Mouse (Mus musculus) bone marrow, adult 2 months (tissue): Measurements from ENCODE around the gene Fbxo6. TPM values are rescaled to one million over a fixed set of nuclear protein-coding genes. Genes with fewer than 3 reads are reported as not detected.

Source experiments
- H3K27ac ChIP-seq: fragments of 200-500 bp; 2 replicates; pipeline ENCODE4 v1.5.1; 2012; ENCODE audit warnings: low read depth, mild to moderate bottlenecking, control low read depth, inconsistent platforms, low read length; ENCODE audit not compliant: control insufficient read depth, poor library complexity, insufficient read depth
- H3K4me1 ChIP-seq: fragments of 200-500 bp; 2 replicates; pipeline ENCODE4 v1.6.1; 2011; ENCODE audit warnings: low read length; ENCODE audit not compliant: control insufficient read depth, insufficient read depth
- H3K4me3 ChIP-seq: fragments of 200-500 bp; replicated peaks from 2 replicates; pipeline ENCODE3; 2011; ENCODE audit warnings: mild to moderate bottlenecking, low read depth, low read length, control low read depth; ENCODE audit not compliant: control insufficient read depth
- CTCF ChIP-seq: fragments of 200-500 bp; IDR thresholded peaks from 2 replicates; pipeline ENCODE4 v1.5.1; 2011; ENCODE audit warnings: low read length, control low read depth; ENCODE audit not compliant: control insufficient read depth, insufficient read depth
- POLR2A ChIP-seq: fragments of 200-500 bp; IDR thresholded peaks from 2 replicates; pipeline ENCODE4 v1.6.1; 2011; ENCODE audit warnings: low read depth, mild to moderate bottlenecking, control low read depth, low read length, borderline replicate concordance; ENCODE audit not compliant: control insufficient read depth
- WGBS: fragments of 180-500 bp; shearing (Covaris S2); methylation state at CpG from one replicate; pipeline ENCODE4 v1.1.7; 2018; 5-methylcytosine and 5-hydroxymethylcytosine counted together
- polyA plus RNA-seq: library from polyadenylated mRNA; stranded (reverse); fragments of >200 nt; gene quantifications from 2 replicates; pipeline ENCODE4 v1.2.4, GENCODE M21; 2011; ENCODE audit warnings: low replicate concordance; ENCODE audit not compliant: missing spikeins, insufficient read depth, insufficient read length

The Fbxo6 gene
- polyA plus RNA-seq, 1 experiment = 11.2 TPM

- Histone ChIP-seq H3K27ac (no peak overlapping the region), H3K4me3 (no peak overlapping the region), H3K4me1 (no peaks in the 10 kb centered on the region; the same call in 1 of the 2 replicates)
- TF ChIP-seq POLR2A = no peak
- TF ChIP-seq CTCF = no peak
- WGBS = 64% methylated on average over 27 of the region's 27 CpGs
Observed at GRCm38 (mm10) chr4:148158436-148159348, 6.8 kb upstream of the Fbxo6 start.

GRCm38 (mm10) chr4:148154982-148155381 is 3.0 kb upstream of the Fbxo6 start:
- 57% methylated on average over 3 of the region's 3 CpGs for WGBS
- Histone ChIP-seq H3K27ac (no peak overlapping the region), H3K4me3 (no peak overlapping the region), H3K4me1 (no peaks in the 10 kb centered on the region; the same call in 1 of the 2 replicates)
- no peak for TF ChIP-seq CTCF
- TF ChIP-seq POLR2A = no peak

DNA sequence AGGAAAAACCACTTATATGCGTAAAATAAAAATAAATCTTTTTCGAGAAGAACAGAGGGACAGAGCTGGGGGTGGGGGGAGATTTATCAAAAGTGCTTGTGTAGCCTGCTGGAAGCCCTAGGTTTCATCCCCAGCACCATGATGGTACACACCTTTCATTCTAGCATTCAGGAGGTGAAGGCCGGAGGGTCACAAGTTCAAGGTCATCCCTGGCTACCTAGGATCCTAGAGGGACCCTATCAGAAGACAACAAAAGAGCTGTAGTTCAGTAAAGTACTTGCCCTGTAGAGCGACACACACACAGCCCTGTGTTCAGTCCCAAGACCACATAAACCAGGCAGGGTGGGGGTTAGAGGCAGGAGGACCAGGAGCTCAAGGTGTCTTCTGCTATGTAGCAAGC is 2.1 kb upstream of the Fbxo6 start:
- WGBS = 85% methylated on average over 4 of the region's 4 CpGs
- no peak for TF ChIP-seq POLR2A
- no peak for TF ChIP-seq CTCF
- no peaks in the 10 kb centered on the region for H3K4me1 ChIP-seq
- no peak overlapping the region for H3K4me3 ChIP-seq
- no peak overlapping the region for H3K27ac ChIP-seq

DNA sequence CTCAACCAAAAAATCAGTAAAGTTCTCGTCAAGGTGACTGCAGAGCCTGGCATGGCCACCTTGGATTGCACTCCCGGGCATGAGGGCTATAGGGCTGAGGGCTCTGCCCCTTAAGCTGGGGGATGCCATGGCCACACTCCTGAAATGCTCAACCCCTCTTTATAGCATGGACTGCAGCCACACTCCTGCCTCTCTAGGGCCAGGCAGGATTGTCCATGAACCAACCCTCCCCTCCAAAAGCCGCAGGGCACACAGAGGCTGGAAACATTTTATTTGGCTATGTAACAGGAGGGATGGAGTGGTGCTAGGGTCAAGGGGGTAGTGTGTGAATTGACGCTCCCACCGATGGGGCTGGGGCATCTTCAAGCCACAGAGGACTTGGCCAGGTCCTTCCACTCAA is 607 bp upstream of the Fbxo6 start:
- Histone ChIP-seq H3K4me3 (no peak overlapping the region), H3K4me1 (no peaks in the 10 kb centered on the region), H3K27ac (no peak overlapping the region)
- WGBS = 87% methylated on average over 5 of the region's 5 CpGs
- no peak for TF ChIP-seq POLR2A
- TF ChIP-seq CTCF = no peak

- TF ChIP-seq POLR2A (no peak), CTCF (no peak)
- Histone ChIP-seq H3K4me3 (no peak overlapping the region), H3K4me1 (no peaks in the 10 kb centered on the region), H3K27ac (no peak overlapping the region)
- 20% methylated on average over 3 of the region's 3 CpGs for WGBS
Observed at GRCm38 (mm10) chr4:148150953-148151266, 1.0 kb downstream of the Fbxo6 start.

DNA sequence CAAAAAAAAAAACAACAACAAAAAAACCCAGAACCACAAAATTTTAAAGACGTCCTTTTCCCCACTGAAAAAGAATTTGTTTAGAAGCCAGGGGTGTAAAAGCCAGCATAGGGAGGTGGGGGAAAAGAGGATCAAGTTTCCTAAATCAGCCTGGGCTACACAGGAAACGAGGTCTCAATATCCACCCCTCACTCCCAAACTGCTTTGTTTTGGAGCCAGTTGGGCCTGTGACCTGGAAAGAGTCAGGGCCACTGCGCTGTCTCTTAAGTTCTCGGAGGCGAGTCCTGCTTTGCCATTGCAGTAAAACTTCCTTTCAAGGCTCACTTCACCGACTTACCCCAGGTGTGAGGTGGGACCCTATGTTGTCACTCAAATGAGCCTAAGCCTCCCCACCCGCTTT is 1.7 kb downstream of the Fbxo6 start:
- TF ChIP-seq POLR2A (no peak), CTCF (no peak)
- 75% methylated on average over 7 of the region's 7 CpGs for WGBS
- Histone ChIP-seq H3K4me1 (no peaks in the 10 kb centered on the region), H3K4me3 (no peak overlapping the region), H3K27ac (no peak overlapping the region)

DNA sequence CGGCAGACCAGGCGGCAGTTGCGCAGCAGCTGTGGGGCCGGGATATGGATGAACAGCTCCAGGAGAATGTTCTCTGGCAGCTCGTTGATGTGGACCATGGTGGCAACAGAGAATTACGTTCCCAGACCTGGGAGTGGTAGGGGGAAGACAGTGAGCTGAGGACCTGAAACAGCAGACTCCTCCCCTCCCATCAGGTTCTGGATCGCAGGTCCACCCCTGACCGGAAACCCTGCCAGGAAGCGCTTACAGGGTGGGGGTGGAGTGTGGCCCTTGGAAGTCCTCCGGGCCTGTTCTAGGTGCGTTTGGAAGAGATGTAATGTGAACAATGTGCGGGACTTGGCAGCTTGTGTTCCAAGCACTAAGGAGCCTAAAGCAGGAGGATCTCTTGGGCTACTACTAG is 2.4 kb downstream of the Fbxo6 start:
- WGBS = 77% methylated on average over 12 of the region's 12 CpGs
- TF ChIP-seq POLR2A (no peak), CTCF (no peak)
- H3K4me3 ChIP-seq = no peak overlapping the region
- H3K4me1 ChIP-seq = no peaks in the 10 kb centered on the region
- H3K27ac ChIP-seq = no peak overlapping the region

- TF ChIP-seq POLR2A (no peak), CTCF (no peak)
- no peak overlapping the region for H3K4me3 ChIP-seq
- no peaks in the 10 kb centered on the region for H3K4me1 ChIP-seq
- H3K27ac ChIP-seq = no peak overlapping the region
- 39% methylated on average over 2 of the region's 2 CpGs for WGBS
Observed at GRCm38 (mm10) chr4:148147714-148148113, 4.2 kb downstream of the Fbxo6 start.

DNA sequence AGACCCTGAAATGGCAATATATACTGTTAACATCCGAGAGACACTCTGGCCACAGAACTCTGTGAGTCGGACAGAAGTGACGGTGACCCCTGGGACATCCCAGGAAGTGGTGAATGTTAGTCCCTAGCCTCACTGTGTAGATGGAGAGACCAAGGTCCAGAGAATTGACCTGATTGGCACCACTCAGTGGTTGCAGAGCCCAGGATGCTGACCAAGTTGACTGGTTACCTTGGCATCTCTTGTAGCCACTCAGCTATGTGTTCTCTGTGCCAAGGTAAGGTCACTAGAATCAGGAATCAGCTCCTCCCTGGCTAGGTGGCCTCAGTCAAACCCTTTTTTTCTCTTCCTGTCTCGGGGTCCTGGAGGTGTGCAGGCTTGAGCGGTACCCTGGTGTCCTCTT is 8.2 kb downstream of the Fbxo6 start:
- Histone ChIP-seq H3K27ac (no peak overlapping the region), H3K4me1 (no peaks in the 10 kb centered on the region), H3K4me3 (no peak overlapping the region)
- WGBS = 78% methylated on average over 5 of the region's 5 CpGs
- TF ChIP-seq POLR2A = no peak
